Mouse (Mus musculus): Measurements from ENCODE around the gene Ctse. TPM values are rescaled to one million over a fixed set of nuclear protein-coding genes. Genes with fewer than 3 reads are reported as not detected.
"Not testable (repeated sequence)": the region's sequence is repeated elsewhere in the genome, so short reads cannot be mapped to it uniquely, and the experiment has no call there.

The Ctse gene
- total and polyA plus RNA-seq, 2 experiments from 2014 or later: 0.08 to 0.57 TPM

- Histone ChIP-seq H3K4me1 (ENCODE audit: insufficient read depth) (no peaks in the 10 kb centered on the region), H3K27me3 (ENCODE audit: insufficient read depth, low read length) (no peaks in the 10 kb centered on the region), H3K27ac (ENCODE audit: low read depth, low read length) (no peak overlapping the region), H3K9me3 (ENCODE audit: low read length) (no peaks in the 10 kb centered on the region), H3K9ac (no peak overlapping the region), H3K36me3 (ENCODE audit: insufficient read depth) (no peaks in the 10 kb centered on the region), H3K4me3 (ENCODE audit: low read depth, low read length) (no peak overlapping the region), H3K4me2 (ENCODE audit: low read depth) (no peak overlapping the region)
- TF ChIP-seq CTCF (IDR thresholded peaks at IDR 0.05; ENCODE audit: low read depth): no peak
- DNase-seq: no peak
- WGBS: 92% methylated on average over 6 of the region's 6 CpGs
- no peak for ATAC-seq
These were observed 11.9 kb upstream of the Ctse start for GRCm38 (mm10) chr1:131626200-131626599.

- H3K9ac ChIP-seq; H3K4me1 ChIP-seq (ENCODE audit: insufficient read depth); H3K4me3 ChIP-seq (ENCODE audit: low read depth, low read length); H3K27me3 ChIP-seq (ENCODE audit: insufficient read depth, low read length); ATAC-seq; H3K9me3 ChIP-seq (ENCODE audit: low read length); H3K36me3 ChIP-seq (ENCODE audit: insufficient read depth); H3K4me2 ChIP-seq (ENCODE audit: low read depth); H3K27ac ChIP-seq (ENCODE audit: low read depth, low read length): not testable (repeated sequence)
- DNase-seq: peak; percentile 29
- 24% methylated on average over 6 of the region's 6 CpGs for WGBS
These were observed 5.9 kb upstream of the Ctse start for GRCm38 (mm10) chr1:131632216-131632615.

GRCm38 (mm10) chr1:131634495-131634894, 3.6 kb upstream of the Ctse start:
- ATAC-seq (no peak), DNase-seq (no peak)
- H3K9ac ChIP-seq: no peak overlapping the region
- no peaks in the 10 kb centered on the region for H3K9me3 ChIP-seq (ENCODE audit: low read length)
- H3K36me3 ChIP-seq (ENCODE audit: insufficient read depth): no peaks in the 10 kb centered on the region
- TF ChIP-seq CTCF (IDR thresholded peaks at IDR 0.05; ENCODE audit: low read depth): no peak
- no peaks in the 10 kb centered on the region for H3K27me3 ChIP-seq (ENCODE audit: insufficient read depth, low read length)
- no peaks in the 10 kb centered on the region for H3K4me1 ChIP-seq (ENCODE audit: insufficient read depth)
- no peak overlapping the region for H3K4me3 ChIP-seq (ENCODE audit: low read depth, low read length)
- H3K4me2 ChIP-seq (ENCODE audit: low read depth): no peak overlapping the region
- H3K27ac ChIP-seq (ENCODE audit: low read depth, low read length): no peak overlapping the region

DNA sequence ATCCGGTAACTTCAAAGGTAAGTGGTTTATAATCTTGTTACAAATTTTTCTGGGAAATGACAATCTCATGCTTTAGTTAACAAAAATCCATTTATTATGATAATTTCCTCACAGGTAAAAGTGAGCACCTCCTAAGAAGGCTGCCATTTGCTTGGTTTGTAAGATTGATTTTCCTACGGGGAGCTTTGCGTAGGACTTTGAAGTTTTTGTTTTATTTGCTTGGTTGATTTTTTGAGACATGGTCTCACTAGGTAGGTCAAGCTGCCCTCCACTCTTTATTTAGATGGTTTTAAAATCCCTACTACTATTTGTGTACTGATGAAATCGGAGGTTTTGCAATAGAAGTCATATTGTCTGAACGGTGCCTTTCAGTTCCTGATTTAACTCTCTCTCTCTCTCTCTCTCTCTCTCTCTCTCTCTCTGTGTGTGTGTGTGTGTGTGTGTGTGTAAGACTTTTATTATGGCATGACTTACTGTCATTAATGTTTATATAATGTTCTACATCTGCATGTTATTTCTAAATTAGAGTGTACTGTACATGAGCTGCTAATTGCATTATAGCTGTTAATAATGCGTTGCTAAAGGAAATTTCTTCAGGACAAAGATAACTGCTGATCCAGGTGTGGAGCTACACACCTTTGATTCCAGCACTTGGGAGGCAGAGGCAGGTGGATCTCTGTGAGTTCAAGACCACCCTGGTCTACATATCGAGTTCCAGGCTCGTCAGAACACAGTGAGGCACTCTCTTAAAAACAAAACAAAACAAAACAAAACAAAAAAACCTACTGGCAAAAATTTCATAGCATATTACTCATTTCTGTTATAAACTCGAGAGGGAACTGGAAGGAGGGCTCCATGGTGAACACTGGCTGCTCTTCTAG, 675 bp downstream of the Ctse start:
- Histone ChIP-seq H3K27me3 (ENCODE audit: insufficient read depth, low read length) (no peaks in the 10 kb centered on the region), H3K4me1 (ENCODE audit: insufficient read depth) (no peaks in the 10 kb centered on the region), H3K4me2 (ENCODE audit: low read depth) (no peak overlapping the region), H3K4me3 (ENCODE audit: low read depth, low read length) (no peak overlapping the region), H3K27ac (ENCODE audit: low read depth, low read length) (no peak overlapping the region), H3K9me3 (ENCODE audit: low read length) (no peaks in the 10 kb centered on the region), H3K36me3 (ENCODE audit: insufficient read depth) (no peaks in the 10 kb centered on the region), H3K9ac (no peak overlapping the region)
- no peak for DNase-seq
- 86% methylated on average over 9 of the region's 9 CpGs for WGBS
- no peak for ATAC-seq
- TF ChIP-seq CTCF (IDR thresholded peaks at IDR 0.05; ENCODE audit: low read depth): no peak

DNA sequence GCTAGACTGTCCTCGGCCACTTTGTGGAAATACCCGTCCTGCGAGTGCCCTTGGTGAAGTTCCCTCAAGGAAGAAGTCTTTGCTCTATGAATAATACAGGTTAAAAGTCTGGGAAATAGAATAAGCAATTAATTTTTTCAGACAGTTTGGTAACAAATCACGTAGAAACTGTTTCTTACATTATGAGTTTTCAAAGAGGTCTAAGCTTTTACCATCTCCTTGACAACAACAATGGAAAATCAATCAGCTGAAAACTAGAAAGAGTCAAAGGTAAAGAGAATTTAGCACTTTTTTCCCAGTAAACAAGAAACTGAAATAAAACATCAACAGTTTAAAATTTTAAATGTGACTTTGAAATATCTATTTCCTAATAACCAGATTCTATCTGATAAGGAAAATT, 2.0 kb downstream of the Ctse start:
- H3K4me3 ChIP-seq (ENCODE audit: low read depth, low read length): no peak overlapping the region
- H3K4me2 ChIP-seq (ENCODE audit: low read depth): no peak overlapping the region
- H3K9me3 ChIP-seq (ENCODE audit: low read length): no peaks in the 10 kb centered on the region
- H3K4me1 ChIP-seq (ENCODE audit: insufficient read depth): no peaks in the 10 kb centered on the region
- DNase-seq: no peak
- no peak overlapping the region for H3K9ac ChIP-seq
- ATAC-seq: no peak
- 84% methylated on average over 4 of the region's 4 CpGs for WGBS
- no peak overlapping the region for H3K27ac ChIP-seq (ENCODE audit: low read depth, low read length)
- H3K27me3 ChIP-seq (ENCODE audit: insufficient read depth, low read length): no peaks in the 10 kb centered on the region
- no peaks in the 10 kb centered on the region for H3K36me3 ChIP-seq (ENCODE audit: insufficient read depth)
- no peak for TF ChIP-seq CTCF (IDR thresholded peaks at IDR 0.05; ENCODE audit: low read depth)

GRCm38 (mm10) chr1:131641565-131641964, 3.5 kb downstream of the Ctse start:
- WGBS: 93% methylated on average over 13 of the region's 13 CpGs
- H3K9ac ChIP-seq: no peak overlapping the region
- no peak for TF ChIP-seq CTCF (IDR thresholded peaks at IDR 0.05; ENCODE audit: low read depth)
- DNase-seq (no peak), ATAC-seq (no peak)
- H3K4me2 ChIP-seq (ENCODE audit: low read depth): no peak overlapping the region
- H3K4me1 ChIP-seq (ENCODE audit: insufficient read depth): no peaks in the 10 kb centered on the region
- no peaks in the 10 kb centered on the region for H3K27me3 ChIP-seq (ENCODE audit: insufficient read depth, low read length)
- no peaks in the 10 kb centered on the region for H3K36me3 ChIP-seq (ENCODE audit: insufficient read depth)
- no peak overlapping the region for H3K4me3 ChIP-seq (ENCODE audit: low read depth, low read length)
- no peak overlapping the region for H3K27ac ChIP-seq (ENCODE audit: low read depth, low read length)
- no peaks in the 10 kb centered on the region for H3K9me3 ChIP-seq (ENCODE audit: low read length)

DNA sequence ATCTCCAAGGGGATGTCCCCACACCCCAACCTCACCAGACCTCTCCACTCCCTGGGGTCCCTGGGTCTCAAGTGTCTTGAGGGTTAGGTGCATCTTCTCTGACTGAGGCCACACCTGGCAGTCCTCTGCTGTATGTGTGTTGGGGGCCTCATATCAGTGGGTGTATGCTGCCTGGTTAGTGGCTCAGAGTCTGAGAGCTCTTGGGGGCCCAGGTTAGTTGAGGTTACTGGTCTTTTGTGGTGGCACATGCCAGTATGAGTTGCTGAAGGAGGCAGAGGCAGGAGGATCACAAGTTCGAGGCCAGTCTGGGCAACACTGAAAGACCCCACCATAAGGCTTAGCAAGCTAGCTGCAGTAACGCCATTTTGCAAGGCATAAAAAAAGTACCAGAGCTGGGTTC, 4.1 kb downstream of the Ctse start:
- no peaks in the 10 kb centered on the region for H3K36me3 ChIP-seq (ENCODE audit: insufficient read depth)
- WGBS: 83% methylated on average over 2 of the region's 2 CpGs
- DNase-seq (no peak), ATAC-seq (no peak)
- H3K4me1 ChIP-seq (ENCODE audit: insufficient read depth): no peaks in the 10 kb centered on the region
- no peak for TF ChIP-seq CTCF (IDR thresholded peaks at IDR 0.05; ENCODE audit: low read depth)
- H3K27ac ChIP-seq (ENCODE audit: low read depth, low read length): no peak overlapping the region
- H3K9me3 ChIP-seq (ENCODE audit: low read length): no peaks in the 10 kb centered on the region
- H3K27me3 ChIP-seq (ENCODE audit: insufficient read depth, low read length): no peaks in the 10 kb centered on the region
- no peak overlapping the region for H3K4me3 ChIP-seq (ENCODE audit: low read depth, low read length)
- H3K4me2 ChIP-seq (ENCODE audit: low read depth): no peak overlapping the region
- H3K9ac ChIP-seq: no peak overlapping the region
